Mouse (Mus musculus): ENCODE results near the gene Fbn1. TPM values are rescaled to one million over a fixed set of nuclear protein-coding genes. Genes with fewer than 3 reads are reported as not detected.

The Fbn1 gene
- polyA plus RNA-seq, 2 experiments, result 0.73 to 1.3 TPM

GRCm38 (mm10) chr2:125449361-125449760 is 58.4 kb downstream of the Fbn1 start:
- H3K9ac ChIP-seq (replicated peaks), result no peak overlapping the region
- ATAC-seq (ENCODE audit: insufficient read depth) (no peak), DNase-seq (ENCODE audit: low read depth in 3 of 3, low spot score in 3 of 3) (no peak)
- TF ChIP-seq CTCF (IDR thresholded peaks at IDR 0.05; ENCODE audit: low read depth), result no peak
- H3K27me3 ChIP-seq (ENCODE audit: control insufficient read depth, insufficient read depth, low read length), result no peaks in the 10 kb centered on the region
- WGBS (ENCODE audit: insufficient replicate concordance), result 51% methylated on average over 8 of the region's 8 CpGs
- no peaks in the 10 kb centered on the region for H3K9me3 ChIP-seq (ENCODE audit: control insufficient read depth, low read length)
- no peaks in the 10 kb centered on the region for H3K4me1 ChIP-seq (replicated peaks; ENCODE audit: control insufficient read depth in 2 of 2, insufficient read depth in 2 of 2, low read length in 1 of 2)
- H3K4me2 ChIP-seq (ENCODE audit: low read depth), result no peak overlapping the region
- no peak overlapping the region for H3K4me3 ChIP-seq (ENCODE audit: insufficient read depth in 1 of 2, low read depth in 2 of 2, low read length in 2 of 2)
- no peaks in the 10 kb centered on the region for H3K36me3 ChIP-seq (replicated peaks; ENCODE audit: control insufficient read depth, insufficient read depth, low read depth)
- H3K27ac ChIP-seq, result no peak overlapping the region

- Histone ChIP-seq H3K27me3 (ENCODE audit: control insufficient read depth, insufficient read depth, low read length) (no peaks in the 10 kb centered on the region), H3K27ac (no peak overlapping the region), H3K36me3 (replicated peaks; ENCODE audit: control insufficient read depth, insufficient read depth, low read depth) (no peaks in the 10 kb centered on the region), H3K4me1 (replicated peaks; ENCODE audit: control insufficient read depth in 2 of 2, insufficient read depth in 2 of 2, low read length in 1 of 2) (no peaks in the 10 kb centered on the region), H3K4me2 (ENCODE audit: low read depth) (no peak overlapping the region), H3K4me3 (ENCODE audit: insufficient read depth in 1 of 2, low read depth in 2 of 2, low read length in 2 of 2) (no peak overlapping the region), H3K9ac (replicated peaks) (no peak overlapping the region), H3K9me3 (ENCODE audit: control insufficient read depth, low read length) (no peaks in the 10 kb centered on the region)
- 67% methylated on average over 6 of the region's 6 CpGs for WGBS (ENCODE audit: insufficient replicate concordance)
- no peak for DNase-seq (ENCODE audit: low read depth in 3 of 3, low spot score in 3 of 3)
- no peak for ATAC-seq (ENCODE audit: insufficient read depth)
- TF ChIP-seq CTCF (IDR thresholded peaks at IDR 0.05; ENCODE audit: low read depth) (no peak), EP300 (IDR thresholded peaks at IDR 0.05; ENCODE audit: low read depth) (no peak)
Observed at GRCm38 (mm10) chr2:125448881-125449280, 58.9 kb downstream of the Fbn1 start.

DNA sequence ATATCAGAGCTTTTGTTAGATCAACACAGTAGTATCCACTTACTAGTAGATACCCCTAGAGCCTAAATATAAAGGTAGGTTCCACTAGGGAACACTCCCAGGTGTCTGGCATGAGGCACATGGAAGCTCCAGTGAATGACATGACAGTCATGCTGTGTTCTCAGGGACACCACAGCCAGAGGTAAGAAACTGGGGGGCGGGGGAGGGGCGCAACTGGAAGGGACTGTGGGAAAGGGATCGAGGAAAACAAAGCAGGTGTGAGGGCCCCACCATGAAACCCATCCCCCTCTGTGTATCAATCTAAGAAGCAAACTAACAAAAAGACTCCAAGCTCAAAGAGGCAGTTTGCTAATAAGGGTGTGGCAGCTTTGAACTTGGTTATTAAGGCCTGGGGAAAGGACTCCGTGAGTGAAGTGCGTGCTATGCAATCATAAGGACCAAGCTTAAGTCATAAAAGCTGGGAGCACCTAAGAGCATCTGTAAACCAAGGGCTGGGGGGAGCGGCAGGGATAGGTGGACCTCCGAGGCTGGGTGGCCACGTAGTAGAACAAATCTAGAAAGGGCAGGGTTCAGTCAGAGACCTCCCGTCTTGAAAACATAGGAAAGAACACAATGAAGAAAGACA is 60.4 kb downstream of the Fbn1 start:
- TF ChIP-seq EP300 (IDR thresholded peaks at IDR 0.05; ENCODE audit: low read depth), result no peak
- no peak for TF ChIP-seq CTCF (IDR thresholded peaks at IDR 0.05; ENCODE audit: low read depth)
- ATAC-seq (ENCODE audit: insufficient read depth) (no peak), DNase-seq (ENCODE audit: low read depth in 3 of 3, low spot score in 3 of 3) (no peak)
- H3K9ac ChIP-seq (replicated peaks), result no peak overlapping the region
- H3K36me3 ChIP-seq (replicated peaks; ENCODE audit: control insufficient read depth, insufficient read depth, low read depth), result no peaks in the 10 kb centered on the region
- 69% methylated on average over 9 of the region's 9 CpGs for WGBS (ENCODE audit: insufficient replicate concordance)
- no peaks in the 10 kb centered on the region for H3K27me3 ChIP-seq (ENCODE audit: control insufficient read depth, insufficient read depth, low read length)
- no peak overlapping the region for H3K4me3 ChIP-seq (ENCODE audit: insufficient read depth in 1 of 2, low read depth in 2 of 2, low read length in 2 of 2)
- H3K9me3 ChIP-seq (ENCODE audit: control insufficient read depth, low read length), result no peaks in the 10 kb centered on the region
- H3K4me1 ChIP-seq (replicated peaks; ENCODE audit: control insufficient read depth in 2 of 2, insufficient read depth in 2 of 2, low read length in 1 of 2), result no peaks in the 10 kb centered on the region
- no peak overlapping the region for H3K4me2 ChIP-seq (ENCODE audit: low read depth)
- no peak overlapping the region for H3K27ac ChIP-seq

- Histone ChIP-seq H3K4me1 (replicated peaks; ENCODE audit: control insufficient read depth in 2 of 2, insufficient read depth in 2 of 2, low read length in 1 of 2) (no peaks in the 10 kb centered on the region), H3K9me3 (ENCODE audit: control insufficient read depth, low read length) (no peaks in the 10 kb centered on the region), H3K9ac (replicated peaks) (no peak overlapping the region), H3K4me2 (ENCODE audit: low read depth) (no peak overlapping the region), H3K36me3 (replicated peaks; ENCODE audit: control insufficient read depth, insufficient read depth, low read depth) (no peaks in the 10 kb centered on the region), H3K27me3 (ENCODE audit: control insufficient read depth, insufficient read depth, low read length) (no peaks in the 10 kb centered on the region), H3K4me3 (ENCODE audit: insufficient read depth in 1 of 2, low read depth in 2 of 2, low read length in 2 of 2) (no peak overlapping the region), H3K27ac (no peak overlapping the region)
- 57% methylated on average over 8 of the region's 8 CpGs for WGBS (ENCODE audit: insufficient replicate concordance)
- ATAC-seq (ENCODE audit: insufficient read depth) (no peak), DNase-seq (ENCODE audit: low read depth in 3 of 3, low spot score in 3 of 3) (no peak)
- no peak for TF ChIP-seq EP300 (IDR thresholded peaks at IDR 0.05; ENCODE audit: low read depth)
- TF ChIP-seq CTCF (IDR thresholded peaks at IDR 0.05; ENCODE audit: low read depth), result no peak
Observed at GRCm38 (mm10) chr2:125438381-125438780, 69.4 kb downstream of the Fbn1 start.

DNA sequence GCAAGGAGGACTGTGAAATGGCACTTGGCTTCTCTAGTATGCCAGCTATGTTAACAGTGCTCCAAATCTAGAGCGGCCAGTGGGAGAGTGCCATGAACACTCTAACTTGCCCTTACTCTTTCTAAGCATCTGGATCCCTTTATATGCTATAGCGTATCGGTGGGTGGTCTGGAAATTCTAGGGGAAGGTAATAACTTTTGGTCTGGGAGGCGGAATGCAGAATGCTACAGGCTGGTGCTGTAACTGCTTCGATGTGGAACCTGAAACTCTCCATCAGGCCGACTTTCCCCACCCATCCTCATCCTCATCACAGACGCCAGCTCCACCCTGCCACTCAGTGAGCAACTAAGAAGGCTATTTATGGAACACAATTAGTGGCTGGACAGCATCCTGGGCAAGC is 71.6 kb downstream of the Fbn1 start:
- ATAC-seq (ENCODE audit: insufficient read depth), result no peak
- Histone ChIP-seq H3K4me2 (ENCODE audit: low read depth) (no peak overlapping the region), H3K9ac (replicated peaks) (no peak overlapping the region), H3K27me3 (ENCODE audit: control insufficient read depth, insufficient read depth, low read length) (no peaks in the 10 kb centered on the region), H3K36me3 (replicated peaks; ENCODE audit: control insufficient read depth, insufficient read depth, low read depth) (no peaks in the 10 kb centered on the region), H3K4me1 (replicated peaks; ENCODE audit: control insufficient read depth in 2 of 2, insufficient read depth in 2 of 2, low read length in 1 of 2) (no peaks in the 10 kb centered on the region), H3K27ac (no peak overlapping the region), H3K4me3 (ENCODE audit: insufficient read depth in 1 of 2, low read depth in 2 of 2, low read length in 2 of 2) (no peak overlapping the region), H3K9me3 (ENCODE audit: control insufficient read depth, low read length) (no peaks in the 10 kb centered on the region)
- DNase-seq (ENCODE audit: low read depth in 3 of 3, low spot score in 3 of 3), result no peak
- TF ChIP-seq CTCF (IDR thresholded peaks at IDR 0.05; ENCODE audit: low read depth) (no peak), EP300 (IDR thresholded peaks at IDR 0.05; ENCODE audit: low read depth) (no peak)
- WGBS (ENCODE audit: insufficient replicate concordance), result 65% methylated on average over 7 of the region's 7 CpGs

Data from liver, embryonic 14.5 days (tissue).